ENCODE assay signal across 8 mouse cellular contexts in genomic region chr14:25185959-25186771, GRCm38 (mm10).
DNase-seq lines count a peak whose midpoint lies in the region; ATAC-seq and TF ChIP-seq lines count a peak whose summit lies in the region.

No protein-coding gene starts in this region.

- peak overlapping the region; percentile 22; the same call in 1 of the 2 replicates for H3K9ac ChIP-seq in forebrain, postnatal 0 days
- 0 out of 2 replicates have a peak overlapping the region, but pooled peaks have one; percentile 14 for H3K9ac ChIP-seq in hindbrain, embryonic 14.5 days
- 0 out of 2 replicates have a peak overlapping the region, but pooled peaks have one; percentile 8 for H3K9ac ChIP-seq in neural tube, embryonic 14.5 days (replicated peaks; ENCODE audit: low read depth, low read length)
- no peak overlapping the region for H3K9ac ChIP-seq in liver, embryonic 12.5 days

- no peak for TF ChIP-seq POLR2A in cerebellum, adult 2 months (IDR thresholded peaks at IDR 0.05; ENCODE audit: borderline replicate concordance, insufficient read depth, low read length)

- H3K36me3 ChIP-seq in forebrain, postnatal 0 days (ENCODE audit: insufficient read depth): no peaks in the 10 kb centered on the region
- no peaks in the 10 kb centered on the region for H3K36me3 ChIP-seq in hindbrain, embryonic 14.5 days (replicated peaks; ENCODE audit: control insufficient read depth, insufficient read depth)
- no peaks in the 10 kb centered on the region for H3K36me3 ChIP-seq in neural tube, embryonic 14.5 days (ENCODE audit: control insufficient read depth, insufficient read depth, low read length)
- H3K36me3 ChIP-seq in liver, embryonic 12.5 days: no peaks in the 10 kb centered on the region

- peak overlapping the region; percentile 47 for H3K27ac ChIP-seq in cerebellum, adult 2 months (ENCODE audit: insufficient read depth, low read length)
- H3K27ac ChIP-seq in forebrain, postnatal 0 days (ENCODE audit: low read depth, low read length): peak overlapping the region; percentile 79
- H3K27ac ChIP-seq in hindbrain, embryonic 14.5 days: peak overlapping the region; percentile 89
- peak overlapping the region; percentile 60 for H3K27ac ChIP-seq in neural tube, embryonic 14.5 days (ENCODE audit: low read depth, low read length)
- no peak overlapping the region for H3K27ac ChIP-seq in liver, embryonic 12.5 days

- H3K4me3 ChIP-seq in cerebellum, adult 2 months (replicated peaks; ENCODE audit: insufficient read depth, low read depth, low read length): no peak overlapping the region
- no peak overlapping the region for H3K4me3 ChIP-seq in forebrain, postnatal 0 days (ENCODE audit: low read depth, low read length)
- no peak overlapping the region for H3K4me3 ChIP-seq in hindbrain, embryonic 14.5 days (replicated peaks; ENCODE audit: low read length)
- no peak overlapping the region for H3K4me3 ChIP-seq in neural tube, embryonic 14.5 days (ENCODE audit: low read depth, low read length)
- H3K4me3 ChIP-seq in liver, embryonic 12.5 days: no peak overlapping the region

- H3K4me1 ChIP-seq in cerebellum, adult 2 months (ENCODE audit: control insufficient read depth, insufficient read depth, low read length): peaks cover 35% of the 10 kb centered on the region
- H3K4me1 ChIP-seq in forebrain, postnatal 0 days (ENCODE audit: insufficient read depth): peaks cover 11% of the 10 kb centered on the region; the same call in 1 of the 2 replicates
- peaks cover 24% of the 10 kb centered on the region for H3K4me1 ChIP-seq in hindbrain, embryonic 14.5 days (replicated peaks; ENCODE audit: control insufficient read depth, insufficient read depth, low read length)
- H3K4me1 ChIP-seq in neural tube, embryonic 14.5 days (ENCODE audit: control insufficient read depth, insufficient read depth, low read length): peaks cover 13% of the 10 kb centered on the region
- no peaks in the 10 kb centered on the region for H3K4me1 ChIP-seq in liver, embryonic 12.5 days

- H3K4me2 ChIP-seq in forebrain, postnatal 0 days (ENCODE audit: low read depth): no peak overlapping the region
- H3K4me2 ChIP-seq in hindbrain, embryonic 14.5 days (replicated peaks): peak overlapping the region; percentile 1; the same call in 1 of the 2 replicates
- H3K4me2 ChIP-seq in neural tube, embryonic 14.5 days (ENCODE audit: low read depth, low read length): no peak overlapping the region
- no peak overlapping the region for H3K4me2 ChIP-seq in liver, embryonic 12.5 days

- WGBS in cerebellum, adult 2 months: 16% methylated on average over 14 of the region's 14 CpGs
- 28% methylated on average over 14 of the region's 14 CpGs for WGBS in forebrain, postnatal 0 days
- WGBS in hindbrain, embryonic 14.5 days: 29% methylated on average over 14 of the region's 14 CpGs
- 43% methylated on average over 14 of the region's 14 CpGs for WGBS in neural tube, embryonic 14.5 days
- 58% methylated on average over 14 of the region's 14 CpGs for WGBS in liver, embryonic 12.5 days (ENCODE audit: insufficient replicate concordance)

- no peaks in the 10 kb centered on the region for H3K9me3 ChIP-seq in forebrain, postnatal 0 days (ENCODE audit: low read length)
- no peaks in the 10 kb centered on the region for H3K9me3 ChIP-seq in hindbrain, embryonic 14.5 days (ENCODE audit: control insufficient read depth, low read length)
- no peaks in the 10 kb centered on the region for H3K9me3 ChIP-seq in neural tube, embryonic 14.5 days (ENCODE audit: control insufficient read depth, low read length)
- H3K9me3 ChIP-seq in liver, embryonic 12.5 days (replicated peaks): no peaks in the 10 kb centered on the region

- peak; percentile 74 for DNase-seq in NIH3T3 (ENCODE audit: low read depth)
- peak; percentile 74 to 84 for DNase-seq in cerebellum, adult 2 months
- DNase-seq in forebrain, postnatal 0 days: peak; percentile 74
- peak; percentile 62 for DNase-seq in hindbrain, embryonic 14.5 days (ENCODE audit: low spot score)
- DNase-seq in left cerebral cortex, adult 18-20 months (ENCODE audit: low spot score in 2 of 2): peak; percentile 50 to 72
- no peak for DNase-seq in gastrocnemius, postnatal 4 days (ENCODE audit: low spot score in 2 of 2)

- no peak for TF ChIP-seq CTCF in cerebellum, adult 2 months (IDR thresholded peaks at IDR 0.05; ENCODE audit: borderline replicate concordance, insufficient read depth, low read depth, low read length)
- 0 out of 2 replicates have a peak, but pooled peaks have one; percentile 8 for TF ChIP-seq CTCF in forebrain, postnatal 0 days (IDR thresholded peaks at IDR 0.05; ENCODE audit: low read depth)

- no peaks in the 10 kb centered on the region for H3K27me3 ChIP-seq in cerebellum, adult 2 months (ENCODE audit: control insufficient read depth, insufficient read depth, low read length)
- no peaks in the 10 kb centered on the region for H3K27me3 ChIP-seq in forebrain, postnatal 0 days (ENCODE audit: insufficient read depth, low read length)
- H3K27me3 ChIP-seq in hindbrain, embryonic 14.5 days (ENCODE audit: control insufficient read depth, insufficient read depth, low read length): no peaks in the 10 kb centered on the region
- no peaks in the 10 kb centered on the region for H3K27me3 ChIP-seq in neural tube, embryonic 14.5 days (ENCODE audit: control insufficient read depth, insufficient read depth, low read length)
- H3K27me3 ChIP-seq in liver, embryonic 12.5 days (replicated peaks): no peaks in the 10 kb centered on the region

- ATAC-seq in forebrain, postnatal 0 days: peak; percentile 72
- peak; percentile 59 for ATAC-seq in hindbrain, embryonic 14.5 days (ENCODE audit: low FRiP score)
- ATAC-seq in neural tube, embryonic 14.5 days (ENCODE audit: low read depth): peak; percentile 64
- ATAC-seq in liver, embryonic 12.5 days: no peak

Comparison
In these comparisons a context has a peak if more than half of its experiments do, and no peak if none do; other contexts are left out.
1. DNase-seq: peak in NIH3T3 (single experiment), cerebellum, adult 2 months (2 of 2), forebrain, postnatal 0 days (single experiment), hindbrain, embryonic 14.5 days (single experiment) and left cerebral cortex, adult 18-20 months (2 of 2); none in gastrocnemius, postnatal 4 days (0 of 2).